Mouse (Mus musculus) adrenal gland, adult 2 months (tissue): ENCODE data around the gene Igfals. TPM values are rescaled to one million over a fixed set of nuclear protein-coding genes. Genes with fewer than 3 reads are reported as not detected.
A peak's percentile ranks its signal among the peaks of the same experiment; 100 is the strongest.

Experiments
- DNase-seq: peaks from one replicate; pipeline ENCODE4 v3.0.0; 2021
- long read RNA-seq: library from polyadenylated mRNA; stranded (forward); transcript quantifications from one replicate; pipeline ENCODE4 v2.0.0, GENCODE M21; 2021
- polyA plus RNA-seq: library from polyadenylated mRNA; depleted of rRNA; stranded (reverse); fragments of >200 nt; gene quantifications from 2 replicates; pipeline ENCODE4 v1.2.3, GENCODE M21; 2012; rRNA removed
- total RNA-seq, 2 experiments: library from RNA; stranded (reverse); gene quantifications; 2 replicates each; pipeline ENCODE4 v1.2.3; 2021

The Igfals gene
- 1 to 10 TPM; 5.5 to 6.7 TPM for total RNA-seq
- polyA plus RNA-seq, result 11.2 and 18.5 TPM in 2 replicates
- long read RNA-seq, transcript Igfals-201 (2 exons, 2,625 nt), result major isoform, 8 of 10 reads
- long read RNA-seq, partial matches to known transcripts, result 0 of 10 reads
- long read RNA-seq, other reads (novel, unspliced or antisense), result 2 of 10 reads

- DNase-seq, result no peak
Measured at GRCm38 (mm10) chr17:24865776-24866175, at the start of gene Igfals. Gene Igfals, plus strand, starts transcription at chr17:24865997.

GRCm38 (mm10) chr17:24817503-24817902 is 48.3 kb upstream of the Igfals start:
- no peak for DNase-seq

- DNase-seq, result no peak
Measured at GRCm38 (mm10) chr17:24818172-24818571, 47.6 kb upstream of the Igfals start.

- no peak for DNase-seq
Measured at GRCm38 (mm10) chr17:24819469-24819868, 46.3 kb upstream of the Igfals start.

- peak; percentile 41 for DNase-seq
Measured at GRCm38 (mm10) chr17:24821351-24822280, 44.2 kb upstream of the Igfals start.

GRCm38 (mm10) chr17:24839842-24840241 is 26.0 kb upstream of the Igfals start, which contains the start of gene Hagh:
Gene Hagh, plus strand, starts transcription at chr17:24840143.
- no peak for DNase-seq

- peak; percentile 31 for DNase-seq
Measured at GRCm38 (mm10) chr17:24840341-24840740, 25.5 kb upstream of the Igfals start.

GRCm38 (mm10) chr17:24841133-24841532 is 24.7 kb upstream of the Igfals start:
- no peak for DNase-seq

- DNase-seq, result no peak
Measured at GRCm38 (mm10) chr17:24842631-24843030, 23.2 kb upstream of the Igfals start.

- no peak for DNase-seq
Measured at GRCm38 (mm10) chr17:24844525-24844924, 21.3 kb upstream of the Igfals start.

GRCm38 (mm10) chr17:24847386-24847785 is 18.4 kb upstream of the Igfals start:
- DNase-seq, result no peak

GRCm38 (mm10) chr17:24848600-24849031 is 17.2 kb upstream of the Igfals start:
- DNase-seq, result no peak

- no peak for DNase-seq
Measured at GRCm38 (mm10) chr17:24849733-24850064, 16.1 kb upstream of the Igfals start.

GRCm38 (mm10) chr17:24850065-24850772 is 15.6 kb upstream of the Igfals start, which contains the start of gene Fahd1:
Gene Fahd1, minus strand, starts transcription at chr17:24850364.
- peak; percentile 97 for DNase-seq

- no peak for DNase-seq
Measured at GRCm38 (mm10) chr17:24850773-24851127, 15.0 kb upstream of the Igfals start.

- no peak for DNase-seq
Measured at GRCm38 (mm10) chr17:24851381-24852125, 14.2 kb upstream of the Igfals start.

- peak; percentile 50 for DNase-seq
Measured at GRCm38 (mm10) chr17:24855838-24856464, 9.8 kb upstream of the Igfals start.

- no peak for DNase-seq
Measured at GRCm38 (mm10) chr17:24856589-24856988, 9.2 kb upstream of the Igfals start.

- DNase-seq, result no peak
Measured at GRCm38 (mm10) chr17:24857831-24858470, 7.8 kb upstream of the Igfals start.

- no peak for DNase-seq
Measured at GRCm38 (mm10) chr17:24858967-24859366, 6.8 kb upstream of the Igfals start.

GRCm38 (mm10) chr17:24860076-24860475 is 5.7 kb upstream of the Igfals start:
- no peak for DNase-seq
